Mouse (Mus musculus): ENCODE data around the gene Capn5.

The Capn5 gene

GRCm38 (mm10) chr7:98109771-98110170 lies 68.3 kb downstream of the Capn5 start:
- DNase-seq (ENCODE audit: low read depth, low spot score) = no peak

DNA sequence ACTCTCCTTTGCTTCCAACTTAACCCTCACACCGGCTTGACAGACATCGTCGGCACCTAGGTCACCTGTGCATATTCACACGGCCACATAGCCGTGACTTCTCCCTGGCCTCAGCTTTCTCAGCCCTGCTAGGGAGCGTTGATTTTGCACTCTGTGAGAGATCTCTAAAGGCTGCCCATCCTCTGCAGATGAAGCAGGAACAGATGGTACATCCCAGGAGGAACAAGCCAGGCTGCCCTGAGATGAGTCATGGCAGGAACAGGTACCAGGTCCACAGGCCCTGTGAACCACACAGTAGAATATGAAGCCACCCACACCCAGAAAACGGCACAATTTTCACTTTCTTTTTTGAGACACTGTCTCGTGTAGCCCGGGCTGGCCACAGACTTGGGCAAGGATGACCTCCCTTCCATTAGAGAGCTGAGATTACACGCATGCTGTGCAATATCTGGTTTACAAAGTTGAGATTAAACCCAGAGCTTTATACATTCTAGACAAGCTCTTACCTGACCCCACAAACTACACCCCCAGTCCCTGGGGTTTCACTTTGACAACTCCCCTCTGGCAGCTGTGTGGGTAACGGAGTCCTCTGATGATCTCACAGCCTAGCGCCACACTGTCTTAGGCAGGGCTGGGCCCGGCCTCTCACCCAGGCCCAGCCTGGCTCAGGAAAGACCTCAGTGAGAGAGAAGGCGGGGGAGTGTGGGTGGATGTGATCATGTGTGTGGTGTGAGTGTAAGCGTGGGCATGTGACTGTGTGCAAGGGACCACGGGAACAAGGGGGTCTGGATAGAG lies 69.2 kb downstream of the Capn5 start:
- peak; percentile 53 for DNase-seq (ENCODE audit: low read depth, low spot score)

- no peak for DNase-seq (ENCODE audit: low read depth, low spot score)
Measured at GRCm38 (mm10) chr7:98106272-98106671, 71.8 kb downstream of the Capn5 start.

- DNase-seq (ENCODE audit: low read depth, low spot score) = no peak
Measured at GRCm38 (mm10) chr7:98104481-98105435, 73.3 kb downstream of the Capn5 start.

GRCm38 (mm10) chr7:98103942-98104292 lies 74.2 kb downstream of the Capn5 start:
- no peak for DNase-seq (ENCODE audit: low read depth, low spot score)

DNA sequence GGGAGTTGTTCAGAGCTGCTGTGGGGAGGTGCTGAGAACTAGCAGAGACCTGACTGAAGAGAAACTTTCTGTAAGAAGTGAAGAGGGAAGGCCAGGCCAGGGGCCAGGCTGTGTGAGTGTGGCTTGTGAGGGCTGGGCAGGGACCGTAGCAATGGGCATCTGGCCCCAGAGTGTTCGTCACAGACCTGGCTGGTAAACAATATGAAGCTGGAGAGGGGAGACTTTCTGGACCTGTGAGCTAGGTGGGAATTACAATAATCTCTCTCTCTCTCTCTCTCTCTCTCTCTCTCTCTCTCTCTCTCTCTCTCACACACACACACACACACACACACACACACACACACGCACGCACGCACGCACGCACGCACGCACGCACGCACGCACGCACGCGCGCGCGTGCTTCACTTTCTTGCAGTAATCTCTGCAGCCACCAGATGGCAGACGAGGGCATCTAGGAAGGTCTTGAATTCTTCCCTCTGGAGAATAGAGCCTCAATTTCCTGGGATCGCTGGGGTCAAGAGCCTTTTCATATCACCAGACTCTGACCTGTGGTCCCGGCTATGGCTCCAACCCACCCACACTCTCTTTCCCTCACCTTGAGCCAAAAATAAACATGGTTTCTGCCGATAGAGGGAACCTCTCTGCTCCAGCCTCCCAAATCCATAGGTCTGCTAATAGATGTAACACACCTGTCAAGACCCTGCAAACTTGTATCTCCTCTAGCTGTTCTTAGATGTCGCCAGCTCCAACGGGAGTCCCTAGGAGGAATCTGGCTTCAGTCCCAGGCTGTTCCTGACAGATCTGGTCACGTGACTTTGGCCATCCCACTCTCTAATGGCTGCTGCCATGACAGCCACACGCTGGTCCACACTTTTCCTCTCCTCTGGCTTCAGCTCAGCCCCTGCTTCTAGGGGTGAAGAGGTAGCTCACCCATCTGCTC lies 74.8 kb downstream of the Capn5 start:
- peak; percentile 19 for DNase-seq (ENCODE audit: low read depth, low spot score)

DNA sequence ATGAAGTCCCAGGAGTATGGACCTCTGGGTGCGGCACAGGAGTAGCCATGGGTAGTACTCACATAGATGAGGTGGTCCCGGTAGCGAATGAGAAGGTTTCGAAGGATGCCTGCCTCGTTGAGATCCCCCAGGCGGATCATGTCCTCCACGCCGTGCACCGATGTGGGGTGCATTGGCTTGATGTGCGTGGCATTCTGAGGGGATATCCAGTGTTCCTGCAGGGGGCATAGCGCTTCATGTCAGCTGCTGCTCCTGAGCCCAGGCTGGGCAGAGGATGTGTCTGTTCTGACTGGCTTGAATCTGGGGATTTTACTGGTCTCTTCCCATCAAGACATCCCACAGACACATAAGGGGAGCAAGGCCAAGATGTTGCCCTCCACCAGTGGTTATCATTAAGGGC lies 75.6 kb downstream of the Capn5 start:
- no peak for DNase-seq (ENCODE audit: low read depth, low spot score)

- no peak for DNase-seq (ENCODE audit: low read depth, low spot score)
Measured at GRCm38 (mm10) chr7:98097557-98097956, 80.5 kb downstream of the Capn5 start.

GRCm38 (mm10) chr7:98095852-98096251 lies 82.2 kb downstream of the Capn5 start:
- DNase-seq (ENCODE audit: low read depth, low spot score) = no peak

GRCm38 (mm10) chr7:98086346-98086745 lies 91.7 kb downstream of the Capn5 start:
- DNase-seq (ENCODE audit: low read depth, low spot score) = peak; percentile 42

- no peak for DNase-seq (ENCODE audit: low read depth, low spot score)
Measured at GRCm38 (mm10) chr7:98085314-98085713, 92.8 kb downstream of the Capn5 start.

GRCm38 (mm10) chr7:98084541-98085293 lies 93.4 kb downstream of the Capn5 start:
- DNase-seq (ENCODE audit: low read depth, low spot score) = no peak

DNA sequence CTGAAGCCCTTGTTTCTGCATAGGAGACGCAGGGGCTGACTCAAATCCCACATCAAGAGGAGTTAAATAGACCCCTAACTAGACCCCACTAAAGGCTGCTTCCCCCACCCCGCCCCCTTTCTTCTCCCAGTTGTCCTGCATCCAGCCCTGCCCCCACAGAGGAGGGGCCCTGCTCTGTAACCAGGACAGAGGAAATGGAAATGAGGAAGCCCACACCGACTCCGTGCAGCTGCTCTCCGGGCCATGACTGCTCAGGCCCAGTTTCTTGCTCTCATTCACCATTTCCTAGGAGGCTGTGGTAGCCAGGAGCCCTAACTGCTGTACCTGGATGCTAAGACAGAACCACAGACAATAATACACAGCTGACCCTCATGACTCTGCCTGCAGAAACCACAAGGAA lies 95.7 kb downstream of the Capn5 start:
- no peak for DNase-seq (ENCODE audit: low read depth, low spot score)

- no peak for DNase-seq (ENCODE audit: low read depth, low spot score)
Measured at GRCm38 (mm10) chr7:98077453-98077852, 100.6 kb downstream of the Capn5 start.

- DNase-seq (ENCODE audit: low read depth, low spot score) = peak; percentile 75
Measured at GRCm38 (mm10) chr7:98071620-98072019, 106.5 kb downstream of the Capn5 start.
